In the genomic region with DNA sequence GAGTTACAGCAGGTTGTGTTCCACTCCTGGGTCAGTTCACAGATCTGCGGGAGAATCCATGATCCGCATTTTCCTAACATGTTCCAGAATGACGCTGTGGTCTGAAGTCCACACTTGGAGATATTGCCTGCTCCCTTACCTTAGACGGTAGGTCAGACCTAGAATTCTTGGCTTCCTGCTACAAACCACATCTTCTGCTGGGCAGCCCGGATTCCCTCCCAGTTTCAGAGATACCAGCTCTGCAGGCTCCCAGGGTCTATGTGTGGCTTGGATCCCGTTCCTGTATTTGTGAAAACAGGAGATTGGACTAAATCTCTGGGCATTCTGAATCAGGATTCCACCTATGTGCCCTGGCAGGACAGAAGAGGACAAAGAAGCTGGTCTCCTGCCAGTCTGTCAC, we compare ENCODE assay signal across 25 mouse cellular contexts.
DNase-seq lines count a peak whose midpoint lies in the region; ATAC-seq and TF ChIP-seq lines count a peak whose summit lies in the region.
"Had no signal": no experiment of that assay in that cellular context is flagged by ENCODE, and none has a peak within 500 bp of the region (broad histone marks: within the 10 kb centered on the region; RNA-seq: fewer than 3 reads in every experiment).

No protein-coding gene starts in this region.

- peaks cover 9% of the 10 kb centered on the region; the same call in 1 of the 2 replicates for H3K4me1 ChIP-seq in heart, embryonic 13.5 days
- H3K4me1 ChIP-seq in heart, embryonic 11.5 days (ENCODE audit: control insufficient read depth, insufficient read depth, low read length), result no peaks in the 10 kb centered on the region
- no peaks in the 10 kb centered on the region; the same call in 1 of the 2 replicates for H3K4me1 ChIP-seq in liver, postnatal 0 days (ENCODE audit: insufficient read depth)
- H3K4me1 ChIP-seq in liver, embryonic 11.5 days (replicated peaks; ENCODE audit: control insufficient read depth, insufficient read depth, low read length), result no peaks in the 10 kb centered on the region
- H3K4me1 ChIP-seq: embryonic facial prominence, embryonic 10.5 days; embryonic facial prominence, embryonic 12.5 days; forebrain, embryonic 13.5 days had no signal

- H3K4me2 ChIP-seq in heart, embryonic 13.5 days, result no peak overlapping the region
- no peak overlapping the region for H3K4me2 ChIP-seq in heart, embryonic 11.5 days
- H3K4me2 ChIP-seq in liver, postnatal 0 days (ENCODE audit: low read depth, low read length), result no peak overlapping the region
- no peak overlapping the region for H3K4me2 ChIP-seq in liver, embryonic 11.5 days
- H3K4me2 ChIP-seq: embryonic facial prominence, embryonic 12.5 days; forebrain, embryonic 13.5 days had no signal

- no peaks in the 10 kb centered on the region for H3K36me3 ChIP-seq in heart, embryonic 13.5 days
- H3K36me3 ChIP-seq in heart, embryonic 11.5 days (ENCODE audit: control insufficient read depth, insufficient read depth, low read length), result no peaks in the 10 kb centered on the region
- no peaks in the 10 kb centered on the region for H3K36me3 ChIP-seq in liver, postnatal 0 days (replicated peaks; ENCODE audit: insufficient read depth, low read length)
- H3K36me3 ChIP-seq in liver, embryonic 11.5 days (ENCODE audit: control insufficient read depth, insufficient read depth, low read length), result no peaks in the 10 kb centered on the region
- H3K36me3 ChIP-seq: embryonic facial prominence, embryonic 10.5 days; embryonic facial prominence, embryonic 12.5 days; G1E had no signal

- TF ChIP-seq EP300 in liver, postnatal 0 days (IDR thresholded peaks at IDR 0.05; ENCODE audit: low read depth), result no peak

- H3K9me3 ChIP-seq in heart, embryonic 13.5 days, result no peaks in the 10 kb centered on the region
- no peaks in the 10 kb centered on the region for H3K9me3 ChIP-seq in heart, embryonic 11.5 days (replicated peaks; ENCODE audit: control insufficient read depth, low read length)
- H3K9me3 ChIP-seq in liver, postnatal 0 days (ENCODE audit: low read length), result no peaks in the 10 kb centered on the region
- H3K9me3 ChIP-seq in liver, embryonic 11.5 days (ENCODE audit: control insufficient read depth, low read length), result no peaks in the 10 kb centered on the region
- H3K9me3 ChIP-seq: embryonic facial prominence, embryonic 10.5 days; embryonic facial prominence, embryonic 12.5 days; forebrain, embryonic 13.5 days had no signal

- no peak overlapping the region for H3K4me3 ChIP-seq in heart, embryonic 13.5 days
- no peak overlapping the region for H3K4me3 ChIP-seq in heart, embryonic 11.5 days (ENCODE audit: low read depth, low read length)
- H3K4me3 ChIP-seq in liver, postnatal 0 days (ENCODE audit: low read depth, low read length), result no peak overlapping the region
- no peak overlapping the region for H3K4me3 ChIP-seq in liver, embryonic 11.5 days (ENCODE audit: low read depth, low read length)
- H3K4me3 ChIP-seq: embryonic facial prominence, embryonic 10.5 days; embryonic facial prominence, embryonic 12.5 days; forebrain, embryonic 13.5 days had no signal

- TF ChIP-seq CTCF in liver, postnatal 0 days (IDR thresholded peaks at IDR 0.05; ENCODE audit: low read depth), result no peak

- 76% methylated on average over 6 of the region's 6 CpGs for WGBS in heart, embryonic 13.5 days
- 87% methylated on average over 6 of the region's 6 CpGs for WGBS in heart, embryonic 11.5 days (ENCODE audit: insufficient replicate concordance)
- WGBS in liver, postnatal 0 days (ENCODE audit: insufficient replicate concordance), result 73% methylated on average over 6 of the region's 6 CpGs
- WGBS in liver, embryonic 11.5 days, result 79% methylated on average over 6 of the region's 6 CpGs

- no peaks in the 10 kb centered on the region for H3K27me3 ChIP-seq in heart, embryonic 13.5 days (replicated peaks)
- H3K27me3 ChIP-seq in heart, embryonic 11.5 days (ENCODE audit: control insufficient read depth, insufficient read depth, low read length), result no peaks in the 10 kb centered on the region
- H3K27me3 ChIP-seq in liver, postnatal 0 days (ENCODE audit: insufficient read depth, low read length), result no peaks in the 10 kb centered on the region
- no peaks in the 10 kb centered on the region for H3K27me3 ChIP-seq in liver, embryonic 11.5 days (replicated peaks; ENCODE audit: control insufficient read depth, insufficient read depth, low read length)
- H3K27me3 ChIP-seq: CH12.LX; embryonic facial prominence, embryonic 12.5 days; forebrain, embryonic 13.5 days; Patski had no signal

- H3K27ac ChIP-seq in heart, embryonic 13.5 days (replicated peaks), result 0 out of 2 replicates have a peak overlapping the region, but pooled peaks have one; percentile 1
- no peak overlapping the region for H3K27ac ChIP-seq in heart, embryonic 11.5 days (ENCODE audit: low read depth, low read length)
- no peak overlapping the region for H3K27ac ChIP-seq in liver, postnatal 0 days (ENCODE audit: low read depth)
- H3K27ac ChIP-seq in liver, embryonic 11.5 days (ENCODE audit: low read depth, low read length), result no peak overlapping the region
- H3K27ac ChIP-seq: embryonic facial prominence, embryonic 10.5 days; embryonic facial prominence, embryonic 12.5 days; forebrain, embryonic 13.5 days had no signal

- DNase-seq in gastrocnemius, adult 18-20 months (ENCODE audit: low spot score), result peak; percentile 18
- no peak for DNase-seq in gastrocnemius, postnatal 25 days
- DNase-seq in heart, adult 11 months, result peak; percentile 79
- no peak for DNase-seq in heart, adult 18-20 months
- DNase-seq in liver, postnatal 0 days, result peak; percentile 9
- no peak for DNase-seq in liver, embryonic 11.5 days (ENCODE audit: low spot score)
- DNase-seq: adrenal gland, adult 8-10 months; adrenal gland, postnatal 14 days; adrenal gland, postnatal 36 days; B cell, adult 2 months; cerebellum, adult 11-12 months; cerebellum, adult 2 months; cerebellum, adult 9-10 months; cerebellum, postnatal 10 days; cerebellum, postnatal 25 days had no signal

- ATAC-seq in heart, embryonic 13.5 days (ENCODE audit: extremely low read depth, insufficient number of reproducible peaks, low FRiP score, low TSS enrichment), result no peak
- ATAC-seq in heart, embryonic 11.5 days (replicated peaks; ENCODE audit: insufficient number of reproducible peaks, low FRiP score, low TSS enrichment), result no peak
- ATAC-seq in liver, postnatal 0 days, result no peak
- no peak for ATAC-seq in liver, embryonic 11.5 days (replicated peaks; ENCODE audit: low FRiP score)
- ATAC-seq: activated CD4-positive, CD25-positive, alpha-beta regulatory T cell, adult 4 months; CD4-positive, CD25-positive, alpha-beta regulatory T cell, adult 4 months; forebrain, embryonic 13.5 days; Patski had no signal

- no peak overlapping the region for H3K9ac ChIP-seq in heart, embryonic 13.5 days
- no peak overlapping the region for H3K9ac ChIP-seq in heart, embryonic 11.5 days (ENCODE audit: low read depth, low read length)
- no peak overlapping the region for H3K9ac ChIP-seq in liver, postnatal 0 days (replicated peaks)
- no peak overlapping the region for H3K9ac ChIP-seq in liver, embryonic 11.5 days (ENCODE audit: low read depth, low read length)
- H3K9ac ChIP-seq: embryonic facial prominence, embryonic 12.5 days; forebrain, embryonic 13.5 days had no signal

Comparison
In these comparisons a context has a peak if more than half of its experiments do, and no peak if none do; other contexts are left out.
1. DNase-seq: peak in gastrocnemius, adult 18-20 months (single experiment), heart, adult 11 months (single experiment) and liver, postnatal 0 days (single experiment); none in gastrocnemius, postnatal 25 days (single experiment), heart, adult 18-20 months (0 of 2) and liver, embryonic 11.5 days (single experiment).